Mouse (Mus musculus) forebrain, embryonic 14.5 days (tissue): ENCODE measurements around the gene Irgq. TPM values are rescaled to one million over a fixed set of nuclear protein-coding genes. Genes with fewer than 3 reads are reported as not detected.

Experiments
- ATAC-seq: fragments of 200-750 bp; cut with Nextera tagmentation; 2 replicates; pipeline ENCODE4 v1.8.0; 2017; ENCODE audit warnings: mild to moderate bottlenecking, moderate library complexity
- DNase-seq: peaks from one replicate; pipeline ENCODE4 v3.0.0-alpha.2; 2015; ENCODE audit warnings: low spot score
- H3K27ac ChIP-seq: fragments of 300-500 bp; sonication (generic); 2 replicates; pipeline ENCODE4 v1.5.1; 2014; ENCODE audit warnings: low read depth, mild to moderate bottlenecking, control low read depth, low read length, moderate library complexity
- H3K27me3 ChIP-seq: fragments of 300-500 bp; sonication (generic); replicated peaks from 2 replicates; pipeline ENCODE4 v1.6.1; 2014; ENCODE audit warnings: low read length, control low read depth, mixed read lengths; ENCODE audit not compliant: control insufficient read depth, insufficient read depth
- H3K36me3 ChIP-seq: fragments of 300-500 bp; sonication (generic); 2 replicates; pipeline ENCODE4 v1.6.1; 2014; ENCODE audit warnings: low read length, control low read depth; ENCODE audit not compliant: control insufficient read depth, insufficient read depth
- H3K4me1 ChIP-seq: fragments of 300-500 bp; sonication (generic); 2 replicates; pipeline ENCODE4 v1.6.1; 2014; ENCODE audit warnings: antibody characterized with exemption, low read length, control low read depth; ENCODE audit not compliant: control insufficient read depth, insufficient read depth
- H3K4me2 ChIP-seq: fragments of 300-500 bp; sonication (generic); 2 replicates; pipeline ENCODE4 v1.6.1; 2014; ENCODE audit warnings: mild to moderate bottlenecking, control low read depth, low read length
- H3K4me3 ChIP-seq: fragments of 300-500 bp; sonication (generic); 2 replicates; pipeline ENCODE4 v1.5.1; 2014; ENCODE audit warnings: low read depth, low read length, control low read depth
- H3K9ac ChIP-seq: fragments of 300-500 bp; sonication (generic); 2 replicates; pipeline ENCODE4 v1.6.1; 2014; ENCODE audit warnings: mild to moderate bottlenecking, low read length, control low read depth, moderate library complexity
- H3K9me3 ChIP-seq: fragments of 300-500 bp; sonication (generic); replicated peaks from 2 replicates; pipeline ENCODE4 v1.6.1; 2016; ENCODE audit warnings: low read length, control low read depth, mixed read lengths; ENCODE audit not compliant: control insufficient read depth
- WGBS: fragments of 180-500 bp; shearing (Covaris S2); extraction: QIAGEN DNeasy Blood & Tissue Kit; methylation state at CpG from one replicate; pipeline ENCODE4 v1.1.7; 2014; 5-methylcytosine and 5-hydroxymethylcytosine counted together
- polyA plus RNA-seq: library from polyadenylated mRNA; unstranded; fragments of >200 nt; fragmentation: Nextera tagmentation; extraction: Ambion mirVana; gene quantifications from 2 replicates; pipeline ENCODE4 v1.2.1, GENCODE M21; 2014

Irgq gene
- polyA plus RNA-seq, 1 experiment from 2014 or later, result 19.5 TPM

DNA sequence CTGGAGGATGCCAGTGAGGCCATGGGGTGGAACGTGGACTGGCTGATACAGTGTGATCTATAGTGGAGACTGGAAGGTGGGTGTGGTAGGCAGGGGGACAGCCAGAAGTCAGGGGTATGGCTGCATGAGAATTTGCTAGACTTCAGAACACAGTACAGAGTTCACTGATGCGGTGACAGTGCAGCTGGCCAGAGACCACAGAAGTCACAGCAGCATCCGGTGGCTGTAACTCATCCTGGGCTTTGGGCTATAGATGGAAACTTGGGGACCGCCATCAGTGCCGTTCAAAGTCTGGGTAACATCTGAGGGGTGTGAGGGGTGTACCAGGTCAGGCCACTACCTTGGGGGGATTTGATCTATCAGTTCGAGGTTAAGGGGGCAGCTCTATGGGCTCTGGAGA, 6.8 kb upstream of the Irgq start:
- Histone ChIP-seq H3K4me1 (no peaks in the 10 kb centered on the region), H3K4me3 (no peak overlapping the region), H3K27ac (no peak overlapping the region), H3K9me3 (no peaks in the 10 kb centered on the region), H3K4me2 (no peak overlapping the region), H3K36me3 (0 out of 2 replicates have a peak, but pooled peaks cover 3% of the 10 kb centered on the region), H3K9ac (no peak overlapping the region), H3K27me3 (no peaks in the 10 kb centered on the region)
- no peak for ATAC-seq
- DNase-seq, result no peak
- 87% methylated on average over 6 of the region's 6 CpGs for WGBS

DNA sequence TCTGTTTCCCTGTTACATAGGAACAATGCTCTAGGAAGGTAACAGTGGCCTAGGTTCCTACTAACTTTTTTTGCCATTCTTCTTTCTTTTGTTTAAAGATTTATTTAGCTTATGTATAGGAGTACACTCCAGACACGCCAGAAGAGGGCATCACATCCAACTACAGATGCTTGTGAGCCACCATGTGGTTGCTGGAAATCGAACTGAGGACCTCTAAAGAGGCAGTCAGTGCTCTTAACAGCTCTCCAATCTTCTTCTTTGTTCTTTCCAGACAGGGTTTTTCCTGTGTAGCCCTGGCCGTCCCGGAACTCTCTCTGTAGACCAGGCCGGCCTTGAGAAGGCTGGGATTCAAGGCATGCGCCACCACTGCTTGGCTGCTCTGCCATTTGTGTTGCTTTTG, 5.5 kb upstream of the Irgq start:
- 0 out of 2 replicates have a peak, but pooled peaks cover 2% of the 10 kb centered on the region for H3K36me3 ChIP-seq
- peaks cover 5% of the 10 kb centered on the region for H3K4me1 ChIP-seq
- H3K4me2 ChIP-seq, result no peak overlapping the region
- 87% methylated on average over 6 of the region's 6 CpGs for WGBS
- H3K9me3 ChIP-seq, result no peaks in the 10 kb centered on the region
- ATAC-seq, result no peak
- no peak overlapping the region for H3K27ac ChIP-seq
- no peaks in the 10 kb centered on the region for H3K27me3 ChIP-seq
- H3K4me3 ChIP-seq, result no peak overlapping the region
- DNase-seq, result no peak
- H3K9ac ChIP-seq, result no peak overlapping the region

DNA sequence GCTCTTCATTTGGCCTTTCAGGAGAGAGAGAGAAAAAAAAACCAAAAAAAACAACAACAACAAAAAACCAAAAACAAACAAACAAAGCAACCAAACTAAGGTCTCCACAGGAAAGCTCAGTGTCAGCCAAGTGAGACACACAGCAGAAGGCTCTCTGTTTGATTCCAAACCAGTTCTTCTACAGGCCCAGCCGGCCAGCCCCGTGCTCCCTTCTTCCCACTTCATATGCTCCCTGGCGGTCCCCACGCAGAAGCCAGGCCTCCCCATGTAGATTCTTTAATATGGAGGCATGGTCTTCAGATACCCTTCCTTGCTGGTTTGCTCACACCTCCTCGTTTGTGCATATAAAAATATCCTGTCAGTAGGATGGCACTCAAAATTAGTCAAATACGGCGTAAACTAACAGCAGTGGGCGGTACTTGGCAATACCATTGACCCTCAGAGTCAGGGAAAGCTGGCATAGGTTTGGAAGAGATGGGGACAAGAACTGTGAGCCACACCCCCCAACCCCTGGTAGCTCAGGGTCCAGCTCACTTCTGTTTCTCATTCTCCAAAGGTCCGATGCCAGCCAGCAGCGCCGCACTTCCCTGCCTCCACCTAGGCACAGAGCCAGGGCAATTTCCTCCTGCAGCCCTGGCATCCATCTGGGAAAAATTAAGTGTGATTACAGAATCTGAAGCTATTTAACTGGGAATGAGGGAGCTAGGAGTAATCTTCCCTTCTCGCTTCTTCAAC, 4.6 kb upstream of the Irgq start:
- Histone ChIP-seq H3K4me2 (no peak overlapping the region), H3K27ac (no peak overlapping the region), H3K4me1 (peaks cover 5% of the 10 kb centered on the region), H3K9me3 (no peaks in the 10 kb centered on the region), H3K4me3 (no peak overlapping the region), H3K36me3 (0 out of 2 replicates have a peak, but pooled peaks cover 2% of the 10 kb centered on the region), H3K9ac (no peak overlapping the region), H3K27me3 (no peaks in the 10 kb centered on the region)
- 83% methylated on average over 12 of the region's 12 CpGs for WGBS
- DNase-seq, result peak; percentile 33
- ATAC-seq, result no peak

DNA sequence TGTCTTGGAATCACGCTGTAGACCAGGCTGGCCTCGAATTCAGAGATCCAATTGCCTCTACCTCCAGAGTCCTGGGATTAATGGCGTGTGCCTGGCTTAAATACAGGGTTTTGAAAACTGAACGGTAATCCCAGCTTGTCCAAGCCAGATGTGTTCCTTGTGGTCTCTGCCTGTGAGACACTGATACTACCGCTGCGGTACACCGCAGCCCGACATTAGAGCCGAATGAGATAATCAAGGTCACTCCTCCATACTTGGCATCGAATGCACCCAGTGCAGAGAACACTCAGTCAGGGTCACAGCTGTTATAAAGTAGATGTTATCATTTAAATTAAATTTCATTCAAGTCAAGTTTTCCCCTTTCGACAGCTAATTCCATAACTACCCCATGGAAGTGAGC, 1.6 kb upstream of the Irgq start:
- Histone ChIP-seq H3K4me3 (no peak overlapping the region), H3K27ac (no peak overlapping the region), H3K9ac (no peak overlapping the region), H3K4me1 (peaks cover 15% of the 10 kb centered on the region), H3K9me3 (no peaks in the 10 kb centered on the region), H3K27me3 (no peaks in the 10 kb centered on the region), H3K4me2 (no peak overlapping the region), H3K36me3 (peaks cover 10% of the 10 kb centered on the region)
- 95% methylated on average over 11 of the region's 11 CpGs for WGBS
- ATAC-seq, result no peak
- no peak for DNase-seq

DNA sequence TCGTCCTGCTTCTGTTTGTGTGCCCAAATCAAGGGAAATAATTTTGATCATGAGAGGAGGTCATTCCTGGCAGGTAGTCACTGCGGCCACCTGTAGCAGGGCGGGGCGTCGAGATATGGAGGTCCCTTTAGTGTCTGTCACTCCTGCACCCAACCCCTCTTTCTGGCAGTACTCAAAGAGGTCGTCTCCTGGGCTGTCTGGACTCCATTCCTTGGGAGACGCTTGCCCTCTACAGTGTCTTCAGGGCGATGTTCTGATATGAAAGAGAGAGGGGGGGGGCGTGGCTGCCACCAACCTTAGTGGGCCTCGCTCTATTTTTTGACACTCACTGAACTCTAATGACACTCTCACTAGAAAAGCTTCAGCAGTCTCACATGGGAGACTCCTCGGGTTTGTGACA, 909 bp upstream of the Irgq start:
- peaks cover 17% of the 10 kb centered on the region for H3K36me3 ChIP-seq
- H3K9ac ChIP-seq, result peak overlapping the region; percentile 71
- 54% methylated on average over 11 of the region's 11 CpGs for WGBS
- peak overlapping the region; percentile 79 for H3K27ac ChIP-seq
- H3K4me2 ChIP-seq, result peak overlapping the region; percentile 92
- ATAC-seq (no peak; the same call in 1 of the 2 replicates), DNase-seq (no peak)
- peak overlapping the region; percentile 75 for H3K4me3 ChIP-seq
- peaks cover 18% of the 10 kb centered on the region for H3K4me1 ChIP-seq
- H3K9me3 ChIP-seq, result no peaks in the 10 kb centered on the region
- no peaks in the 10 kb centered on the region for H3K27me3 ChIP-seq

DNA sequence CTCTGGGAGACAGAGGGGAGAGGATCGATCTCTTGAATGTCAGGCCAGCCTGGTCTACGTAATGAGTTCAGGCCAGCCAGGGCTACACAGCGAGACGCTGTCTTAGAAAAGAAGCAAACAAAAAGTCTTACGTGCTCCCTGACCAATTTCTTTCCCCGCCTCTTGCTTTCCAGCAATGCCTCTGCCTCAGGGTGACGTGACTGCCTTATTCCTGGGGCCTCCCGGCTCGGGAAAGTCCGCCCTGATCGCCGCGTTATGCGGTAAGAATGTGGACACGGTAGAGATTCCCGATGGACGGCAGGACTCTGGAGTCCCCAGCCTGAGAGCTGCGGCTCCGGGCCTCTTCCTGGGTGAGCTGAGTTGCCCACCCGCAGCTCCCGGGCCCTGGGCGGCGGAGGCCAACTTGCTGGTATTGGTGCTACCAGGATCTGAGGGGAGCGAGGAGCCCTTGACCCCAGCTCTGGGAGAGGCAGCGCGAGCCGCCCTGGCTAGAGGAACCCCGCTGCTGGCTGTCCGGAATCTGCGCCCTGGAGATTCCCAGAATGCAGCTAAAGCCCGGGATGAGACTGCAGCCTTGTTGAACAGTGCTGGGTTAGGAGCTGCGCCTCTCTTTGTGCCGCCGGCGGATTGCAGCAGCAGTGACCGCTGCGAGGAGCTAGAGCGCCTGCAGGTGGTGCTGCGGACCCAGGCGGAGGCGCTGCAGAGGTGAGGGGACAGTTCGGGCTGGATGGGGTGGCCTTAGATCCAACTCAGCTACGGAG, 902 bp downstream of the Irgq start:
- under 1% methylated on average over 43 of the region's 43 CpGs for WGBS
- ATAC-seq, result peak; percentile 65

DNA sequence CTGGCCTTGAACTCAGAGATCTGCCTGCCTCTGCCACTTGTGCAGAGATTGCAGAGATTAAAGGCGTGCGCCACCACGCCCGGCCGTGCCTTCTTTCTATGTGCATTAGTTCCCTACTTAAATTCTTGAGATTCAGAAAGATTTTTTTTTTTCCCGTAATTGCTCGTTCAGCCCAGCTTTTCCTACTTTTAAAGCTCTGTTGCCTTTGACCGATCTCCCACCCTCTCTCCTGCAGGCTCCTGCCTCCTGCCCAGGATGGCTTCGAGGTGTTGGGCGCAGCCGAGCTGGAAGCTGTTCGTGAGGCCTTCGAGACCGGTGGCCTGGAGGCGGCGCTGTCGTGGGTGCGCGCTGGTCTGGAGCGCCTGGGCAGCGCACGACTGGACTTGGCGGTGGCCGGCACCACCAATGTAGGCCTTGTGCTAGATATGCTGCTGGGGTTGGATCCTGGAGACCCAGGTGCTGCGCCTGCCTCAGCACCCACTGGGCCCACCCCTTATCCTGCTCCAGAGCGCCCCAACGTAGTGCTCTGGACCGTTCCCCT, 2.6 kb downstream of the Irgq start:
- no peaks in the 10 kb centered on the region for H3K27me3 ChIP-seq
- H3K9ac ChIP-seq, result peak overlapping the region; percentile 32; the same call in 1 of the 2 replicates
- 65% methylated on average over 28 of the region's 28 CpGs for WGBS
- no peak overlapping the region for H3K4me3 ChIP-seq
- no peaks in the 10 kb centered on the region for H3K9me3 ChIP-seq
- H3K36me3 ChIP-seq, result peaks cover 38% of the 10 kb centered on the region
- H3K4me2 ChIP-seq, result no peak overlapping the region
- DNase-seq, result no peak
- no peak overlapping the region for H3K27ac ChIP-seq
- peaks cover 18% of the 10 kb centered on the region for H3K4me1 ChIP-seq
- ATAC-seq, result no peak

More for the DNA sequence above, 902 bp downstream of the Irgq start:
- Histone ChIP-seq H3K36me3 (peaks cover 36% of the 10 kb centered on the region), H3K27ac (peak overlapping the region; percentile 90), H3K4me1 (peaks cover 18% of the 10 kb centered on the region), H3K4me2 (peak overlapping the region; percentile 92), H3K9ac (peak overlapping the region; percentile 96), H3K27me3 (no peaks in the 10 kb centered on the region), H3K9me3 (no peaks in the 10 kb centered on the region), H3K4me3 (peak overlapping the region; percentile 75)
- peak; percentile 84 for DNase-seq

DNA sequence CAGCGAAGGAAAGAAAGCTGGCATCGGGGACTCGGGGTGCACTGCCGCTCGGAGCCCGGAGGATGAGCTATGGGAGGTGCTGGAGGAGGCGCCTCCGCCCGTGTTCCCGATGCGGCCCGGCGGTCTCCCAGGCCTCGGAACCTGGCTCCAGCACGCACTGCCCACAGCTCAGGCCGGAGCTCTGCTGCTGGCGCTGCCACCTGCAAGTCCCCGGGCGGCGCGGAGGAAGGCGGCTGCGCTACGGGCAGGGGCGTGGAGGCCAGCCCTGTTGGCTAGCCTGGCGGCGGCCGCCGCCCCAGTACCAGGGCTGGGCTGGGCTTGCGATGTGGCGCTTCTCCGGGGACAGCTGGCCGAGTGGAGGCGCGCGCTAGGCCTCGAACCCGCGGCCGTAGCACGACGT, 3.3 kb downstream of the Irgq start:
- H3K4me3 ChIP-seq, result peak overlapping the region; percentile 10; the same call in 1 of the 2 replicates
- H3K4me2 ChIP-seq, result peak overlapping the region; percentile 28; the same call in 1 of the 2 replicates
- peaks cover 38% of the 10 kb centered on the region for H3K36me3 ChIP-seq
- peak overlapping the region; percentile 32; the same call in 1 of the 2 replicates for H3K9ac ChIP-seq
- 21% methylated on average over 42 of the region's 42 CpGs for WGBS
- H3K9me3 ChIP-seq, result no peaks in the 10 kb centered on the region
- H3K27me3 ChIP-seq, result no peaks in the 10 kb centered on the region
- ATAC-seq, result no peak
- no peak for DNase-seq
- no peak overlapping the region for H3K27ac ChIP-seq
- peaks cover 18% of the 10 kb centered on the region for H3K4me1 ChIP-seq
